Mouse (Mus musculus): ENCODE results near the gene Cyb561a3.

DNA sequence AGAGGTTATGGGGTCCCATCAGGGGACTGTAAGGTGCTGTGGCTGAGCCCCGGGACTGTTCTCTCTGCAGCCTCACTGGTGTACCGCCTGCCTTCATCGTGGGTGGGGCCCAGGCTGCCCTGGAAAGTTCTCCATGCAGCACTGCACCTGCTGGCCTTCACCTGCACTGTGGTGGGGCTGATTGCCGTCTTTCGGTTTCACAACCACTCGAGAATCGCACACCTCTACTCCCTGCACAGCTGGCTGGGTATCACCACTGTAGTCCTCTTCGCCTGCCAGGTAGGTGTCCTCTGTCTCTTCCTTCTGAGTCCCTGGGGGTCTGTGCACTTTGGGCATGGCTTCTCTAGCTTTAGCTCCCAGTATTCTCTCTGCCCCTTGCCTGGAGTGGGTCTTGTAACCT lies 8.1 kb downstream of the Cyb561a3 start:
- TF ChIP-seq POLR2A (IDR thresholded peaks at IDR 0.05; ENCODE audit: insufficient read length, low read depth): no peak
- no peak for TF ChIP-seq TCF12 (IDR thresholded peaks at IDR 0.05; ENCODE audit: insufficient read depth, poor library complexity, severe bottlenecking)
- TF ChIP-seq MAX (IDR thresholded peaks at IDR 0.05; ENCODE audit: low read depth): no peak

Data from myocyte (in vitro differentiated cells).